Mouse (Mus musculus) spleen, adult 2 months (tissue): Measurements from ENCODE around the gene Gars. TPM values are rescaled to one million over a fixed set of nuclear protein-coding genes. Genes with fewer than 3 reads are reported as not detected.

ENCODE experiments used
- DNase-seq, 2 experiments: peaks; one replicate each; pipeline versions ENCODE4 v3.0.0 to v3.0.0-alpha.2; 2012 to 2021; ENCODE audit warnings: low spot score in 2 of 2, low read depth in 1 of 2
- H3K27ac ChIP-seq: fragments of 200-500 bp; 2 replicates; pipeline ENCODE4 v1.5.1; 2012; ENCODE audit warnings: low read length, inconsistent platforms; ENCODE audit not compliant: insufficient read depth
- H3K27me3 ChIP-seq: fragments of 200-500 bp; 2 replicates; pipeline ENCODE4 v1.6.1; 2012; ENCODE audit warnings: mild to moderate bottlenecking, moderate library complexity, low read length, inconsistent platforms; ENCODE audit not compliant: control insufficient read depth, insufficient read depth
- H3K36me3 ChIP-seq: fragments of 200-500 bp; 2 replicates; pipeline ENCODE4 v1.6.1; 2012; ENCODE audit warnings: mild to moderate bottlenecking, low read length, inconsistent platforms; ENCODE audit not compliant: control insufficient read depth, insufficient read depth
- H3K4me1 ChIP-seq: fragments of 200-500 bp; 2 replicates; pipeline ENCODE4 v1.6.1; 2011; ENCODE audit warnings: inconsistent platforms; ENCODE audit not compliant: control insufficient read depth, insufficient read depth, insufficient read length
- H3K4me3 ChIP-seq: fragments of 200-500 bp; 2 replicates; pipeline ENCODE4 v1.5.1; 2011; ENCODE audit warnings: mild to moderate bottlenecking, inconsistent platforms; ENCODE audit not compliant: insufficient read depth, insufficient read length; ENCODE audit errors: extremely low read depth
- CTCF ChIP-seq: fragments of 200-500 bp; IDR thresholded peaks from 2 replicates; pipeline ENCODE4 v1.5.1; 2011; ENCODE audit warnings: mild to moderate bottlenecking, inconsistent platforms; ENCODE audit not compliant: insufficient read depth, insufficient read length, insufficient replicate concordance; ENCODE audit errors: extremely low read depth
- POLR2A ChIP-seq: fragments of 200-500 bp; IDR thresholded peaks from 2 replicates; pipeline ENCODE4 v1.6.1; 2011; ENCODE audit warnings: low read depth, low read length, inconsistent platforms
- WGBS: fragments of 180-500 bp; shearing (Covaris S2); methylation state at CpG from one replicate; pipeline ENCODE4 v1.1.7; 2018; 5-methylcytosine and 5-hydroxymethylcytosine counted together
- polyA plus RNA-seq: library from polyadenylated mRNA; depleted of rRNA; stranded (reverse); fragments of >200 nt; gene quantifications from 2 replicates; pipeline ENCODE4 v1.2.3, GENCODE M21; 2012; rRNA removed

Gars gene
- 17.1 and 23.7 TPM in 2 replicates for polyA plus RNA-seq

DNA sequence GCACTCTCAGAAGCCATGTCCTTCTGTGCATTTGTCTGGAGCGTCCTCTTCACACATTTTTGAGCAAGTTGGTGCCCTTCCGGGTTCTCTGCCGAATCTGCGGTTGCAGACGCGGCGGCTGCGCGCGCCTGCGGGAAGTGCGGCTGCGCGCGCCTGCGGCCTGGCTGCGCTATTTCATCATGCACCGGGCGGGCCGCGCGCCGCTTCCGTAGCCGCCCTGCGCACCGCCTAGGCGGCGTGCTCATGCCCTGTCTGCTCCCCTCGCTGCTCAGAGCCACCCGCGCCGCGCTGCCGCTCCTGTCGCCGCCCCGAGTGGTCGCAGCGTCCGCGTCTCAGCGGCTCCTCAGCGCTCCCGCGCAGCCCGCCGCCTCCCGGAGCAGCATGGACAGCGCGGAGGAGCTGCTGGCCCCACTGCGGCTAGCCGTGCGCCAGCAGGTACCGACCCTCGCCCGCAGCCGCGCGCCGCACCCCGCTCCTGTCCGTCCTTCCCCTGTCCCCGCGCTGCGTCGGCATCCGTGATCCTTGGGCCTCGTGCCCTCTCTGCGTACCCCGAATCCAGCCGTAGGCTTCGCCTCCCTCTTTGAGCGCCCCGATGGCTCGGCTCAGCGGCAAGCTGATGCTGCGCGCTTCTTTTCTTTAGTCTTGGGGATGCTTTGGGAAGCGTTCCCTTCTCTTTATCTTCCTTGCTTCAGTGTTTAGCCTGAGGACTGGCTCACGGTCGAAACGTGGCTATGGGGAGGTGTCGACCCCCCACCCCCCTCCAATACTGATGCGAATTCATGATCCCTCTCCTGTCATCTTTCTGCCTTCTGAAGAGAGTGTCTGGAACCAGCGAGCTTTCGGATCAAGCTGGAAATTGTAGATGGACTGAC, at the start of gene Gars:
Gene Gars, plus strand, starts transcription at position 209 of the 872 bp plus-strand sequence.
- under 1% methylated on average over 87 of the region's 87 CpGs for WGBS
- Histone ChIP-seq H3K36me3 (no peaks in the 10 kb centered on the region), H3K27me3 (no peaks in the 10 kb centered on the region), H3K4me3 (peak within 1 kb of the TSS; percentile 93), H3K4me1 (peaks cover 5% of the 10 kb centered on the region; the same call in 1 of the 2 replicates), H3K27ac (peak within 1 kb of the TSS; percentile 94)
- TF ChIP-seq POLR2A (peak; percentile 91), CTCF (no peak)
- DNase-seq, result peak; percentile 79 to 85

DNA sequence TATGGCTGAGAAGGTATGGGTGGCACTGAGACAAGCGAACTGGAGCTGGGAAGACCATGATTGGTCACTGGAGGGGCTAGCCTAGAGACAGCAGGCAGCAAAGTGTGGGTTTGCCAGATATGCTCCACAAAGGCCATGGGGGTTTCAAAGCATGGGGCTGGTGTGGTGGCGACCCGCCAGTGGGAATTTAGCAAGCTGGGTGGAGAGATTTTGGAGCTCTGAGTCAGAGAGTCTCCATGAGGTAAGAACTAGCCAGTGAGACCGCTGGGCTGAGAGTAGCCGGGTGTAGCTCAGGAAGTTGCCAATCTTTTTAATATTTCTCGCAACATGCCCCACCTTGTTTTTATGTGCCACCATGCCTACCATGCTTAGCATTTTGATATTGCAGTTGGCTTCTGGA, 49.7 kb upstream of the Gars start:
- WGBS, result 91% methylated on average over 6 of the region's 6 CpGs
- H3K36me3 ChIP-seq, result peaks cover 18% of the 10 kb centered on the region
- peaks cover 8% of the 10 kb centered on the region; the same call in 1 of the 2 replicates for H3K4me1 ChIP-seq
- H3K27ac ChIP-seq, result no peak overlapping the region
- TF ChIP-seq CTCF, result no peak
- TF ChIP-seq POLR2A, result no peak
- H3K4me3 ChIP-seq, result no peak overlapping the region
- no peak for DNase-seq
- H3K27me3 ChIP-seq, result no peaks in the 10 kb centered on the region

DNA sequence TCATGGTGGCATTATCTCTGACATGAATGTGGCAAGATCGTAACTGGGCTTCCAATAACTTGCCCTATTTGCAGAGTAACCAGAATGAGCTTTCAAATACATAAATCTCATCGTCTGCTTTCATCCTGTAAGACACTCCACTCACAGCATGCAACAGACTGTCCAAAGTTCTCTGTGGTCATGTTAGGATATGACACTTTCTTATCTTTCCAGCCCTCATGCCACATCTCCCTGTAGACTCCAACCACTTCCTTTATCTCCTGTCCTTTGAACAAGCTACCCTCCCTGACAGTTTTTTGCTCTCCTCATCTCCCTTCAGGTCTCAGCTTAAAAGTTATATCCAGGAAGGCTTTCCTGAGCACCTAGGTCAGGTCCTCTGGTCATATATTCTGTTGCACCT, 46.6 kb upstream of the Gars start:
- Histone ChIP-seq H3K4me1 (peaks cover 8% of the 10 kb centered on the region; the same call in 1 of the 2 replicates), H3K36me3 (peaks cover 6% of the 10 kb centered on the region; the same call in 1 of the 2 replicates), H3K4me3 (no peak overlapping the region), H3K27ac (no peak overlapping the region), H3K27me3 (no peaks in the 10 kb centered on the region)
- no peak for DNase-seq
- WGBS, result 40% methylated on average over 2 of the region's 2 CpGs
- TF ChIP-seq POLR2A (no peak), CTCF (no peak)

DNA sequence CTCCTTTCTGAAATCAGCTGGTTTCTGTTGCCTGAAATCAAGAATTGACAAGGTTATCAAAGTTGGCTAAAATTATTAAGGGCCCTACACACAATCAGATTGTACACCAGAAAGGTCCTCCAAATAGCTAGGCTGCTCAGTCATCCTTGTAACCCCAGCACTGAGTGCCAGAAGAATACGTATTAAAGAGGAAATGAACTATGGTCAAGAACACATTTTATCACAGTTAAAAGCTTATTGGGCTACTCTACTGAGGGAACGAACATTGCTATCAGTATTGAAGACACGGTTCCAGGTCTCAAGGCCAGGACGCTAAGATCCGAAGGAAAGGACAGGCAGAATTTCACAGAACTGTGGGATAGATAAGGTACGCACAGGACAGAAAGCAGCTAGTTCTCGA, 45.7 kb upstream of the Gars start:
- under 1% methylated on average over 7 of the region's 7 CpGs for WGBS
- Histone ChIP-seq H3K4me3 (peak overlapping the region; percentile 80), H3K27me3 (no peaks in the 10 kb centered on the region), H3K27ac (peak overlapping the region; percentile 69; the same call in 1 of the 2 replicates), H3K36me3 (0 out of 2 replicates have a peak, but pooled peaks cover 2% of the 10 kb centered on the region), H3K4me1 (peaks cover 8% of the 10 kb centered on the region; the same call in 1 of the 2 replicates)
- TF ChIP-seq CTCF (no peak), POLR2A (no peak)
- DNase-seq, result no peak

GRCm38 (mm10) chr6:54992734-54993260, 45.0 kb upstream of the Gars start, which contains the start of gene Ggct:
Ggct (minus strand) TSS chr6:54992950.
- TF ChIP-seq POLR2A (peak; percentile 71), CTCF (peak; percentile 42; the same call in 1 of the 2 replicates)
- H3K4me3 ChIP-seq, result peak within 1 kb of the TSS; percentile 80
- H3K27ac ChIP-seq, result peak within 1 kb of the TSS; percentile 70
- H3K27me3 ChIP-seq, result no peaks in the 10 kb centered on the region
- peaks cover 8% of the 10 kb centered on the region; the same call in 1 of the 2 replicates for H3K4me1 ChIP-seq
- no peaks in the 10 kb centered on the region for H3K36me3 ChIP-seq
- WGBS, result under 1% methylated on average over 41 of the region's 41 CpGs
- DNase-seq, result peak; percentile 93

- Histone ChIP-seq H3K4me3 (no peak overlapping the region), H3K4me1 (peaks cover 5% of the 10 kb centered on the region; the same call in 1 of the 2 replicates), H3K27ac (no peak overlapping the region), H3K36me3 (no peaks in the 10 kb centered on the region), H3K27me3 (no peaks in the 10 kb centered on the region)
- no peak for DNase-seq
- WGBS, result 96% methylated on average over 3 of the region's 3 CpGs
- TF ChIP-seq POLR2A, result no peak
- TF ChIP-seq CTCF, result no peak
Observed at GRCm38 (mm10) chr6:54996361-54996760, 41.4 kb upstream of the Gars start.

GRCm38 (mm10) chr6:54997726-54998125, 40.1 kb upstream of the Gars start:
- no peak for TF ChIP-seq CTCF
- TF ChIP-seq POLR2A, result no peak
- no peaks in the 10 kb centered on the region for H3K27me3 ChIP-seq
- no peaks in the 10 kb centered on the region for H3K36me3 ChIP-seq
- DNase-seq, result no peak
- no peak overlapping the region for H3K4me3 ChIP-seq
- WGBS, result 89% methylated on average over 6 of the region's 6 CpGs
- no peak overlapping the region for H3K27ac ChIP-seq
- H3K4me1 ChIP-seq, result no peaks in the 10 kb centered on the region
